Mouse (Mus musculus): Measurements from ENCODE around the gene R3hdml.
A peak's percentile ranks its signal among the peaks of the same experiment; 100 is the strongest.

R3hdml gene

DNA sequence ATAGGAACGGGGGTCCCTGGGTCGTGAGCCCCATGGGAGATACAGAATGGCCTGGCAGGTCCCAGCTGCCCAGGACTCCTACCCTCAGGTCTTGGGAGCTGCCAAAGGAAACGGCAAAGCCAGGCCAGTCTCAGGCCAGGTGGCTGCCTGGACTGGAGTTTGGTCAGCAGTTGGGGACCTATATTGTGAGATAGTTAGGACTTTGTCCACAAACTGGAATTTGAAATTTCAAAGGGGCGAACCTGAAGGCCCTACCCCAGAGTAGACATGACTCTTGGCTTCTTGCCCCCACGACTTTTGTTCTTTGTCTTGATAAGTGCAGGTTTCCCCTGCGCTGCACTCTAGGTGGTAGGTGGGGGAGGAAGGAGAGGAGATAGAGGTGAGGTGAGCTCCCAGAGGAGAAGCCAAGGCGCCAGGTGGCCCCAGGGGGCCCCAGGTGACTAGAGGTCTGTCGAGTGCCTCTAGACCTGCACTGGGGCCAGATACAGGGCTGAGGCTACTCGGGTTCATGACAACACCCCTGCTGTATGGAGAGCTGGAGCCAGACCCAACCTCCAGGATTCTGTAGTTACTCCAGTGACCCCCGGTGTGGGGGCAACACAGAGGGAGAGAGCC lies 49.6 kb downstream of the R3hdml start:
- DNase-seq: peak; percentile 95

DNA sequence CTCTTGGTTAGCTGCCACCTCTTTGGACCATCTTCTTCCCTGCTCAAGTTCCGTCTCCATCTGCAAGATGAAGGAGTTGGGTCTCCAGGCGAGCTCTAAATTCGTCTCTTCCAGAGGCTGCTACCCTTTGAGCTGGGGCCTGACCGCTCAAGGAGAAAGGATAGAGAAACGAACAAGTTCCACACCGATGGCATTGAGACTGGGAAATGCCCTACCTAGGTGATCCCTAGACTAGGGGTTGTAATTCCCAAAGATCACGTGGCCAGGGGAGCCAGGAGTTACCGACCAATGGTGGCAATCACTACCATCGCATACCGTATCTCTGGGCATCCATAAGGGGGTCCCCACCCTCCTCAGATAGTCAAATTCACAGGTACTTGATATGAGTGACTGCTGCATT lies 50.6 kb downstream of the R3hdml start:
- DNase-seq: peak; percentile 62

DNA sequence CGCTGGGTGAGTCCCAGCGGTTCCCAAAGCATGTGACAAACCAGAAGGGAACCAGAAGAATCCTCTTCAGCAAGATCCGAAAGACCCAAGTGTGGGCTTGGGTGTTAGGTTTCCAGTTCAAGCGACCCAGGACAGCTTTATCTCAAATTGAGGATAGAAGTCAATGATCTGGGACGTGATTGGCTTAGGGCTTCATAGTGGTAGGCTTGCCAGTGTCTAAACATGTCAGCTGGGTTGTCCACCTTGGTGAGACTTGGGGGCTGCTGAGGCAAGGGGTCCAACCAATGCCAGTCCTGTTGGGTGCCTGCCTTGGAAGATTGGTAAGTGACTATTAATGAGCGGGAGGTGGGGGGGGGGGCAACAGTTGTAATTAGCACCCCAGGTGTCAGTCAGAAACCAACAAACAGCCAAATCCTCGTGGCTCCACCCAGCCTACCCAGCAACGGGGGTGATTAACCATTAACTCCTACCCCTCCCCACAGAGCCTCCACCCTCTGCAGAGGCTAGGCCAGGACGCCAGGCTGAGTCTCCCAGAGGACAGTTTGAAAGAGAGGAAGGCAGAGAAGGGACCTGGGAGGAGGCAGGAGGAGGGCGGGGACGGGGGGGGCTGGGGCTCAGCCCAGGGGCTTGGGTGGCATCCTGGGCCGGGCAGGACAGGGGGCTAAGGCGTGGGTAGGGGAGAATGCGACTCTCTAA lies 54.7 kb downstream of the R3hdml start:
- DNase-seq: peak; percentile 93

DNA sequence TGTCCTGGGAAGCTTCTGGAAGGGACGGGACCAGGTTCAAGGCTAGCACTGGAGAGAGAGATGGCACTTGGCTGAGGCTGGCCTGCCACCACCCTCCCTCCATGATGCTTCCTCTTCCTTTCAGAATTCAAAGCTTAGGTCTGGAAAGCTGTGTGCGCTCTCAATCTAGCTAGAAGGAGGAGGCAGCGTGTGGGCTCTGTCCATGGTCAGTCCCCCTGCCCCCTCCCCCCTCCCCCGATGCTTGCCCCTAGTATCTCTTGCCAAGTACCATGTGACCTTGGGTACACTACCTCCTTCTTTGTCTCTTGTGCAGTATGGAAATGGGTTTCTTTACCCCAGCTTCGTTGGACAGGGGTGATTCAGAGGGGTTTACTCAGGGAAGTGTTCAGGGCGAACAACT lies 56.7 kb downstream of the R3hdml start:
- peak; percentile 67 for DNase-seq

DNA sequence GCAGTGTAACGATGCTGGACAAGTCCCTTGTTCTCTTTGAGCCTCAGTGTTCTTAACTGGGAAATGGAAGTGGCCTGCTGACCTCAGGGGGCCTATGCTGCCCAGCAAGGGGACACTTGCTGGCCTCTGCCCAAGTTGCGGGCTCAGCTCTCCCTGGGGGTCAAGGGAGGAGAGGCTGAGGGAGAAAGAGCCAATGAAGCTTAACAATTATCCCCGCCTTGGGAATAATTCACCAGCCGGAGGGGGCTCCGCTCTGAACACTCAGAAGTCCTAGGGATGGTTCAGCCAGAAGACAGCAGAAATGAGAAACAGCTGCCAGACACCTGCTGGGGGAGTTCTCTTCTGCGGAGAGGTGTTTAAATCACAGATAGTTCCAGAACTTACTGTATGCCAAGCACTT lies 57.7 kb downstream of the R3hdml start:
- peak; percentile 93 for DNase-seq
